Mouse (Mus musculus): ENCODE results near the gene Atp8b5. TPM values are rescaled to one million over a fixed set of nuclear protein-coding genes. Genes with fewer than 3 reads are reported as not detected.
A peak's percentile ranks its signal among the peaks of the same experiment; 100 is the strongest.

The Atp8b5 gene
- polyA plus RNA-seq, 1 experiment from 2014 or later = 0.62 TPM

DNA sequence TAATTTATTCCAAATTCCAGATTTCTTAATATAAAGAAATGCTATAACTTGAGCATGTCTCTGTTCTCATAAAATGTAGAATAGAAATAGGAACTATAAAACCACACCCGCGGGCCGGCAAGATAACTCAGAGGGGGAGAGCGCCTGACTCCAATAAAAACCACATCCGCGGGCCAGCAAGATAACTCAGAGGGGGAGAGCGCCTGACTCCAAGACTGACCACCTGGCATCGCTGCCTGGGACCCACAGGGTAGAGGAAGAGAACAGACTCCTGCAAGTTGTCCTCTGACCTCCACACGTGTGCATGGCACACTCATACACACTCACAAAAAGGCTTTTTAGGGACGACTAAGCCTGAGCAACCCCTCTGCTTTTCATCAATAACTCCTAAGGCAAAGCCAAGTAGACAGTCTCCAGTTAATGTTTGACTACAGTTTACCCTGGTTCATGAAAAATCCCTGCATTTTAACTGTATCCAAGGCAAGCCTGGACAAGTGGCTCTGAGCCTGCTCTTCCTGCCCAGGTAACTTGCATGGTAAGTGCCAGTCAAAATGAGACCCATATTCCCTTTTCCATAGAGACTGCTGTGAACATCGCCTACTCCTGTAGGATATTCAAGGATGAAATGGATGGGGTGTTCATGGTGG, 98.1 kb downstream of the Atp8b5 start:
- H3K36me3 ChIP-seq (ENCODE audit: control insufficient read depth, insufficient read depth, low read length) = no peaks in the 10 kb centered on the region
- ATAC-seq (replicated peaks; ENCODE audit: low FRiP score, low TSS enrichment, low read depth) = no peak; the same call in 1 of the 2 replicates
- H3K27ac ChIP-seq (ENCODE audit: low read depth) = peak overlapping the region; percentile 28; the same call in 1 of the 2 replicates
- DNase-seq (ENCODE audit: low spot score) = peak; percentile 69
- no peak overlapping the region for H3K9ac ChIP-seq (ENCODE audit: low read length)
- no peaks in the 10 kb centered on the region; the same call in 1 of the 2 replicates for H3K4me1 ChIP-seq (replicated peaks; ENCODE audit: control insufficient read depth, insufficient read depth, low read length)
- 0 out of 2 replicates have a peak overlapping the region, but pooled peaks have one; percentile 18 for H3K4me2 ChIP-seq (ENCODE audit: low read length)
- no peaks in the 10 kb centered on the region for H3K27me3 ChIP-seq (replicated peaks; ENCODE audit: control insufficient read depth, insufficient read depth, low read length)
- H3K4me3 ChIP-seq (ENCODE audit: low read depth, low read length) = no peak overlapping the region
- no peaks in the 10 kb centered on the region for H3K9me3 ChIP-seq (ENCODE audit: control insufficient read depth, low read length)
- 60% methylated on average over 11 of the region's 11 CpGs for WGBS

DNA sequence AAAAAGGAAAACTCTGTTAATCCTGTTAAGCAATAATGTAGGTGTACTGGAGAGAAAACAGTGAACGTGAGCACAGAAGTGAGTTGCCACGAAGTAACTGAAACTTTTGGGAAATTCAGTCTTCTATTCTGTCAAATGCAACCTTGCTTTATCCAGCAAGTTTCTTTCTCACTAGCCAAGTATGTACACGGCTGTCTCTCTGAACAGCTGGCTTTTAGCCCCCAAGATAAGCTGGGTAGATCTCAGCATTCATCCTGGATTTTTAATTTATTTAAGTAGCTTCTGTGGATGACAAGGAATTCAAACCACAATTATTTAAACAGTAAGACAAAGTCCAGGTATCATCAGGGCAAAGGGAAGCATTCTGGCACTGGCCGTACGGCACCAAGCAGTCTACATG, 100.3 kb downstream of the Atp8b5 start:
- Histone ChIP-seq H3K4me3 (ENCODE audit: low read depth, low read length) (no peak overlapping the region), H3K27ac (ENCODE audit: low read depth) (no peak overlapping the region), H3K4me1 (replicated peaks; ENCODE audit: control insufficient read depth, insufficient read depth, low read length) (no peaks in the 10 kb centered on the region; the same call in 1 of the 2 replicates), H3K9me3 (ENCODE audit: control insufficient read depth, low read length) (no peaks in the 10 kb centered on the region), H3K9ac (ENCODE audit: low read length) (no peak overlapping the region), H3K4me2 (ENCODE audit: low read length) (no peak overlapping the region), H3K36me3 (ENCODE audit: control insufficient read depth, insufficient read depth, low read length) (no peaks in the 10 kb centered on the region), H3K27me3 (replicated peaks; ENCODE audit: control insufficient read depth, insufficient read depth, low read length) (no peaks in the 10 kb centered on the region)
- DNase-seq (ENCODE audit: low spot score) = no peak
- 46% methylated on average over 5 of the region's 5 CpGs for WGBS
- no peak for ATAC-seq (replicated peaks; ENCODE audit: low FRiP score, low TSS enrichment, low read depth)

DNA sequence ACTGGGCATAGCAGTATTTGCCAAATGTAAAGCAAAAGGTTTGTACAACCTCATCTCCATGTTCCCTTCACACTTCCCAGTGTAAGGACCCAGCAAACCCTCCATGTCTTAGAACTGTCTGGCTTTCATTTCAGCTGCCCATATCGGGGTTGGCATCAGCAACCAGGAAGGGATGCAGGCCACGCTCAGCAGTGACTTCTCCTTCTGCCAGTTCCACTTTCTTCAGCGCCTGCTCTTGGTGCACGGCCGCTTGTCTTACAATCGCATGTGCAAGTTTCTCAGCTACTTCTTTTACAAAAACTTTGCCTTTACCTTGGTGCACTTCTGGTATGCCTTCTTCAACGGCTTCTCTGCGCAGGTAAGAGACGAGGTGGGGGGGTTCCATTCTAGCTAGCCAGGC, 100.8 kb downstream of the Atp8b5 start:
- Histone ChIP-seq H3K4me1 (replicated peaks; ENCODE audit: control insufficient read depth, insufficient read depth, low read length) (no peaks in the 10 kb centered on the region; the same call in 1 of the 2 replicates), H3K9me3 (ENCODE audit: control insufficient read depth, low read length) (no peaks in the 10 kb centered on the region), H3K27me3 (replicated peaks; ENCODE audit: control insufficient read depth, insufficient read depth, low read length) (no peaks in the 10 kb centered on the region), H3K27ac (ENCODE audit: low read depth) (no peak overlapping the region), H3K4me2 (ENCODE audit: low read length) (no peak overlapping the region), H3K9ac (ENCODE audit: low read length) (no peak overlapping the region), H3K36me3 (ENCODE audit: control insufficient read depth, insufficient read depth, low read length) (no peaks in the 10 kb centered on the region), H3K4me3 (ENCODE audit: low read depth, low read length) (no peak overlapping the region)
- no peak for DNase-seq (ENCODE audit: low spot score)
- 85% methylated on average over 9 of the region's 9 CpGs for WGBS
- ATAC-seq (replicated peaks; ENCODE audit: low FRiP score, low TSS enrichment, low read depth) = no peak

DNA sequence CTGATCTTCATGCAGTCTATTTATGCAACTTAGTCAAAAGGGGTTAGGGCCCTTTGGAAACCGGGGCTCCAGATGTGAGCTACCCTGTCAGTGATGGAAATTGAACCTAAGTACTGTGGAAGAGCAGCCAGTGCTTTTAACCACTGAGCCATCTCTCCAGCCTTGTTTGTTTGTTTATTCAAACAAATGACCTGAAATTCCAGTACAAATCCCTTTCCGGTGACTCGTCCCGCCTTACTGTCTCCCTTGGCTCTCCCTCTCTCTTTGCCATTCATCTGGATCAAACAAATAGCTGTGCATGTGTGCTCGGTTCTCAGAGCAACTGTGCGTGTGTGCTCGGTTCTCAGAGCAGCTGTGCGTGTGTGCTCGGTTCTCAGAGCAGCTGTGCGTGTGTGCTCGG, 104.4 kb downstream of the Atp8b5 start:
- H3K4me1 ChIP-seq (replicated peaks; ENCODE audit: control insufficient read depth, insufficient read depth, low read length) = no peaks in the 10 kb centered on the region
- no peak for DNase-seq (ENCODE audit: low spot score)
- no peak overlapping the region for H3K4me3 ChIP-seq (ENCODE audit: low read depth, low read length)
- H3K9ac ChIP-seq (ENCODE audit: low read length) = no peak overlapping the region
- no peak for ATAC-seq (replicated peaks; ENCODE audit: low FRiP score, low TSS enrichment, low read depth)
- H3K9me3 ChIP-seq (ENCODE audit: control insufficient read depth, low read length) = no peaks in the 10 kb centered on the region
- no peak overlapping the region for H3K4me2 ChIP-seq (ENCODE audit: low read length)
- H3K36me3 ChIP-seq (ENCODE audit: control insufficient read depth, insufficient read depth, low read length) = no peaks in the 10 kb centered on the region
- WGBS = 51% methylated on average over 9 of the region's 11 CpGs
- no peaks in the 10 kb centered on the region for H3K27me3 ChIP-seq (replicated peaks; ENCODE audit: control insufficient read depth, insufficient read depth, low read length)
- no peak overlapping the region for H3K27ac ChIP-seq (ENCODE audit: low read depth)

DNA sequence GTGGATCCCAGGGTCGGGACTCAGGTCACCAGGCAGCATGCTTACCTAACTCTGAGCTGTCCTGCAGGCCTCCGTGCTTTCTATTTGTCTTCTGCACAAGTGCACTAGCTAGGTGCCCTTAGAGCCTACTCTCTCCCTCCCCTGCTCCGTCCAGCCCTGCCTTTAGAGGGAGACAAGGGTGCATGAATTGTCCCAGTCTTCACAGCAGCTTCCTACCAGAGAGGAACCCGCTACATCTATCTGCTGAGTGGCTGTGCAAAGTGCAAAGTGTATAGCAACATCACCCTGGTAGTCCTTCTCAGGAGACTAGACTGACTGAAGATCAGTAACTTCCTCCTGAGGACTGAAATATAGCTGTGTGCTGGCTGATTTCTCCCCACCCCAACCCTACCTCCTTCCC, 105.2 kb downstream of the Atp8b5 start:
- Histone ChIP-seq H3K4me1 (replicated peaks; ENCODE audit: control insufficient read depth, insufficient read depth, low read length) (no peaks in the 10 kb centered on the region), H3K9me3 (ENCODE audit: control insufficient read depth, low read length) (no peaks in the 10 kb centered on the region), H3K27me3 (replicated peaks; ENCODE audit: control insufficient read depth, insufficient read depth, low read length) (no peaks in the 10 kb centered on the region), H3K9ac (ENCODE audit: low read length) (no peak overlapping the region), H3K4me2 (ENCODE audit: low read length) (no peak overlapping the region), H3K4me3 (ENCODE audit: low read depth, low read length) (no peak overlapping the region), H3K36me3 (ENCODE audit: control insufficient read depth, insufficient read depth, low read length) (no peaks in the 10 kb centered on the region), H3K27ac (ENCODE audit: low read depth) (no peak overlapping the region)
- 66% methylated on average over 4 of the region's 4 CpGs for WGBS
- DNase-seq (ENCODE audit: low spot score) (no peak), ATAC-seq (replicated peaks; ENCODE audit: low FRiP score, low TSS enrichment, low read depth) (no peak)

DNA sequence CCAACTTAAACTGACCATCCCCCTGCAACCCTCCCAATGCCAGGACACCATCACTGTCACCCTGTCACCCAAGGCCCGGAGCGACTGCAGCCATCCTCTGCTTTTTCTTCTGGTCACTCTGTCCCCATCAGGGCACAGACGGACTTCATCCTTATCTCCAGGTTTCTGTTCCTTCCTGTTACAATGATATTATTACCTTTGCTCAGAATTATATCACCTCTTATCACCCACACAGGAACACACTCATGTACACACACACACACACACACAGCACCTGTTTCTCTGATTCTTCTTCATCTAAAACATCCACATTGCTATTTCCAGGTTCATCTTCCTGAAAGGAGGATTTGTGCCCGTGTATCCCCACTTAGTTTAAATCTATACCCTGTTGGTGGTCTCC, 107.3 kb downstream of the Atp8b5 start:
- Histone ChIP-seq H3K27ac (ENCODE audit: low read depth) (no peak overlapping the region), H3K9me3 (ENCODE audit: control insufficient read depth, low read length) (no peaks in the 10 kb centered on the region), H3K27me3 (replicated peaks; ENCODE audit: control insufficient read depth, insufficient read depth, low read length) (no peaks in the 10 kb centered on the region), H3K4me3 (ENCODE audit: low read depth, low read length) (no peak overlapping the region), H3K36me3 (ENCODE audit: control insufficient read depth, insufficient read depth, low read length) (no peaks in the 10 kb centered on the region), H3K9ac (ENCODE audit: low read length) (no peak overlapping the region), H3K4me2 (ENCODE audit: low read length) (no peak overlapping the region), H3K4me1 (replicated peaks; ENCODE audit: control insufficient read depth, insufficient read depth, low read length) (no peaks in the 10 kb centered on the region)
- WGBS = 76% methylated on average over 4 of the region's 4 CpGs
- DNase-seq (ENCODE audit: low spot score) (no peak), ATAC-seq (replicated peaks; ENCODE audit: low FRiP score, low TSS enrichment, low read depth) (no peak)

DNA sequence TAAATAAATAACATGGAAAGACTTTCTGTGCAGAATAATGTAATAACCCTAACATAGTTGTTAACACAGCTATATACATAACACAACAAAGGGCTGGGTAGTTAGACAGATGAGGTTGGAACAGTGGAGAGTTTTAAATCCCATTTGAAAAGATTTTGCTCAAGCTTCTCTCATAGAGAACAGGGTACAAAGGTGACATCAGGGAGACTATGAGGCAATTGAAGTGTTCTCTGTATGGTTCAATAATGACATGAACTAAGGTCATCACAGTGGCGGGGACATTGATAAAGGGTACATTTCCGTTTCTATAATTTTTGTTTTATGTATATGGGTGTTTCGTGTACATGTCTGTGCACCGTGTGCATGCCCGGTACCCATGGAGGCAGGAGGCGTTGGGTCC, 112.6 kb downstream of the Atp8b5 start:
- Histone ChIP-seq H3K4me3 (ENCODE audit: low read depth, low read length) (no peak overlapping the region), H3K4me1 (replicated peaks; ENCODE audit: control insufficient read depth, insufficient read depth, low read length) (peaks cover 10% of the 10 kb centered on the region; the same call in 1 of the 2 replicates), H3K36me3 (ENCODE audit: control insufficient read depth, insufficient read depth, low read length) (no peaks in the 10 kb centered on the region), H3K27ac (ENCODE audit: low read depth) (no peak overlapping the region), H3K4me2 (ENCODE audit: low read length) (no peak overlapping the region), H3K9me3 (ENCODE audit: control insufficient read depth, low read length) (no peaks in the 10 kb centered on the region), H3K9ac (ENCODE audit: low read length) (no peak overlapping the region), H3K27me3 (replicated peaks; ENCODE audit: control insufficient read depth, insufficient read depth, low read length) (no peaks in the 10 kb centered on the region)
- 90% methylated on average over 6 of the region's 6 CpGs for WGBS
- no peak for ATAC-seq (replicated peaks; ENCODE audit: low FRiP score, low TSS enrichment, low read depth)
- no peak for DNase-seq (ENCODE audit: low spot score)

DNA sequence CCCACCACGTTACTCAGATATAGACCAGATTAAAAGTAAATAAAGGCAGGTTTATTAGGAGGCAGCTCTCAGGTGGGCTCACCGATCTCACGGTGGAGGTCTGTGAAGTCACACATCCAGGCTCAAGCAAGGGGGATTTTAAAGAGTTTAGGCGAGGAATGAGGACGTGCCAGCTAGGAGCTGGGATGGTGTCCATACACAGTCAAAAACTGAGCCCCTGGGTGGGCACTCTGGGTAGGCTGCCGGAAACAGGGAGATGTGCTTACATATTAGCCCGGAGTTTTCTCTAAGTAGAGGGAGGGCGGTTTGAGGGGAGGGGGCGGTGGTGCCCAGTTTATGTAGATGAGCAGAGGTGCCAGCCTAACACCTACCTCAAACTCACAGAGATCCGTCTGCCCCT, 114.0 kb downstream of the Atp8b5 start:
- Histone ChIP-seq H3K4me3 (ENCODE audit: low read depth, low read length) (peak overlapping the region; percentile 68), H3K27me3 (replicated peaks; ENCODE audit: control insufficient read depth, insufficient read depth, low read length) (no peaks in the 10 kb centered on the region), H3K4me2 (ENCODE audit: low read length) (peak overlapping the region; percentile 84), H3K36me3 (ENCODE audit: control insufficient read depth, insufficient read depth, low read length) (no peaks in the 10 kb centered on the region), H3K4me1 (replicated peaks; ENCODE audit: control insufficient read depth, insufficient read depth, low read length) (peaks cover 10% of the 10 kb centered on the region; the same call in 1 of the 2 replicates), H3K9ac (ENCODE audit: low read length) (peak overlapping the region; percentile 79), H3K27ac (ENCODE audit: low read depth) (no peak overlapping the region), H3K9me3 (ENCODE audit: control insufficient read depth, low read length) (no peaks in the 10 kb centered on the region)
- no peak for DNase-seq (ENCODE audit: low spot score)
- 37% methylated on average over 10 of the region's 10 CpGs for WGBS
- ATAC-seq (replicated peaks; ENCODE audit: low FRiP score, low TSS enrichment, low read depth) = no peak
